ENCODE assay signal across 26 mouse cellular contexts in the genomic region with DNA sequence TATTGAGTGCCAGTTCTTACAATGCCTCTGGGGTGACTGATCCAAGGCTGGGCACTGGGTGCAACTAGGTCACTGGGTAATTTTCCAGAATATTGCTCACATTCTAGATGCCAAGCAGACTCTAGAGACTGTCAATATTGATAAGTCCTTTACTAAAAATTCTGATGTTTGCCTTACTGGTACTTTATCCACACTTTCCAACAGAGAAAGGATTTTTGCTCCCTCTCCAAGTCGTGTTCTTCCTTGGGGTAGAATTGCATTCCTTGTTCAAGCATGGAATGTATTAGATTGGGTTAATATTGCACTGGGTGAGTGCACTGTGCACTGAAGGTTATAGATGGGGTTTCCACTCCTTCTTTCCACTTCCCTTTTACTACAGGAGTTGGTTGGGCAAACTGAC.
A peak's percentile ranks its signal among the peaks of the same experiment; 100 is the strongest.
DNase-seq lines count a peak whose midpoint lies in the region; ATAC-seq and TF ChIP-seq lines count a peak whose summit lies in the region.
"Had no signal": no experiment of that assay in that cellular context is flagged by ENCODE, and none has a peak within 500 bp of the region (broad histone marks: within the 10 kb centered on the region; RNA-seq: fewer than 3 reads in every experiment).

No protein-coding gene starts in this region.

- 48% methylated on average over 1 of the region's 1 CpGs for WGBS in lung, embryonic 14.5 days

- H3K36me3 ChIP-seq in lung, embryonic 14.5 days (ENCODE audit: insufficient read depth), result no peaks in the 10 kb centered on the region
- H3K36me3 ChIP-seq: heart, embryonic 12.5 days; hindbrain, embryonic 13.5 days; limb, embryonic 10.5 days; limb, embryonic 15.5 days; liver, embryonic 13.5 days; midbrain, embryonic 12.5 days; neural tube, embryonic 12.5 days; stomach, embryonic 15.5 days had no signal

- no peaks in the 10 kb centered on the region for H3K4me1 ChIP-seq in lung, embryonic 14.5 days (ENCODE audit: insufficient read depth)
- H3K4me1 ChIP-seq: hindbrain, embryonic 13.5 days; limb, embryonic 10.5 days; limb, embryonic 15.5 days; liver, embryonic 13.5 days; megakaryocyte, embryonic 14.5 days; midbrain, embryonic 12.5 days; neural tube, embryonic 12.5 days; stomach, embryonic 15.5 days had no signal

- no peak overlapping the region; the same call in 1 of the 2 replicates for H3K27ac ChIP-seq in lung, embryonic 14.5 days (ENCODE audit: low read depth)
- H3K27ac ChIP-seq: hindbrain, embryonic 13.5 days; limb, embryonic 10.5 days; limb, embryonic 15.5 days; liver, embryonic 13.5 days; midbrain, embryonic 12.5 days; neural tube, embryonic 12.5 days; stomach, embryonic 15.5 days had no signal

- TF ChIP-seq CTCF in lung, embryonic 14.5 days (IDR thresholded peaks at IDR 0.05; ENCODE audit: low read depth), result no peak

- ATAC-seq in lung, embryonic 14.5 days (ENCODE audit: insufficient read depth), result peak; percentile 74
- ATAC-seq: forebrain, embryonic 14.5 days; intestine, embryonic 16.5 days had no signal

- no peaks in the 10 kb centered on the region for H3K27me3 ChIP-seq in lung, embryonic 14.5 days (ENCODE audit: insufficient read depth, low read length)
- H3K27me3 ChIP-seq: heart, embryonic 12.5 days; hindbrain, embryonic 13.5 days; limb, embryonic 15.5 days; liver, embryonic 13.5 days; megakaryocyte, embryonic 14.5 days; midbrain, embryonic 12.5 days; neural tube, embryonic 12.5 days; stomach, embryonic 15.5 days had no signal

- no peak overlapping the region for H3K9ac ChIP-seq in lung, embryonic 14.5 days
- H3K9ac ChIP-seq: heart, embryonic 12.5 days; hindbrain, embryonic 13.5 days; limb, embryonic 15.5 days; liver, embryonic 13.5 days; midbrain, embryonic 12.5 days; neural tube, embryonic 12.5 days; stomach, embryonic 15.5 days had no signal

- no peak overlapping the region for H3K4me2 ChIP-seq in lung, embryonic 14.5 days
- H3K4me2 ChIP-seq: heart, embryonic 12.5 days; hindbrain, embryonic 13.5 days; limb, embryonic 15.5 days; liver, embryonic 13.5 days; midbrain, embryonic 12.5 days; neural tube, embryonic 12.5 days; stomach, embryonic 15.5 days had no signal

- no peaks in the 10 kb centered on the region for H3K9me3 ChIP-seq in lung, embryonic 14.5 days (ENCODE audit: low read depth, low read length)
- H3K9me3 ChIP-seq: hindbrain, embryonic 13.5 days; limb, embryonic 10.5 days; limb, embryonic 15.5 days; liver, embryonic 13.5 days; megakaryocyte, embryonic 14.5 days; midbrain, embryonic 12.5 days; neural tube, embryonic 12.5 days; stomach, embryonic 15.5 days had no signal

- no peak overlapping the region for H3K4me3 ChIP-seq in lung, embryonic 14.5 days (ENCODE audit: low read depth, low read length)
- H3K4me3 ChIP-seq: heart, embryonic 12.5 days; hindbrain, embryonic 13.5 days; limb, embryonic 10.5 days; limb, embryonic 15.5 days; liver, embryonic 13.5 days; megakaryocyte, embryonic 14.5 days; midbrain, embryonic 12.5 days; myocyte; neural tube, embryonic 12.5 days; stomach, embryonic 15.5 days had no signal

- peak; percentile 18 for DNase-seq in kidney, adult 9 months
- no peak for DNase-seq in kidney, postnatal 10 days
- DNase-seq in lung, embryonic 14.5 days, result peak; percentile 23
- no peak for DNase-seq in lung, postnatal 14 days
- peak; percentile 48 for DNase-seq in lung, postnatal 25 days (ENCODE audit: low spot score)
- no peak for DNase-seq in heart, adult 11 months
- no peak for DNase-seq in MN1 (ENCODE audit: low spot score)
- DNase-seq: cerebellum, adult 8-10 months; cerebellum, postnatal 25 days; gastrocnemius, postnatal 25 days; heart, adult 18-20 months; heart, postnatal 4 days; layer of hippocampus, postnatal 36 days; liver, embryonic 13.5 days; right cerebral cortex, postnatal 25 days had no signal

Comparison
In these comparisons a context has a peak if more than half of its experiments do, and no peak if none do; other contexts are left out.
1. DNase-seq: peak in kidney, adult 9 months (single experiment), lung, embryonic 14.5 days (single experiment) and lung, postnatal 25 days (single experiment); none in kidney, postnatal 10 days (single experiment), lung, postnatal 14 days (single experiment), heart, adult 11 months (single experiment) and MN1 (single experiment).